Mouse (Mus musculus) heart, postnatal 0 days (tissue): Measurements from ENCODE around the gene 1700011L22Rik. TPM values are rescaled to one million over a fixed set of nuclear protein-coding genes. Genes with fewer than 3 reads are reported as not detected.

ENCODE experiments used
- ATAC-seq: fragments of 200-750 bp; cut with Nextera tagmentation; 2 replicates; pipeline ENCODE4 v1.8.0; 2017; ENCODE audit warnings: low read depth, moderate number of reproducible peaks, moderate library complexity; ENCODE audit not compliant: insufficient read depth
- DNase-seq: peaks from one replicate; pipeline ENCODE4 v3.0.0-alpha.2; 2016; ENCODE audit warnings: low spot score
- H3K27ac ChIP-seq: fragments of 300-500 bp; sonication (generic); 2 replicates; pipeline ENCODE4 v1.5.1; 2014; ENCODE audit warnings: low read depth, mild to moderate bottlenecking
- H3K27me3 ChIP-seq: fragments of 300-500 bp; sonication (generic); 2 replicates; pipeline ENCODE4 v1.6.1; 2014; ENCODE audit warnings: low read length, mixed read lengths; ENCODE audit not compliant: control insufficient read depth, insufficient read depth
- H3K36me3 ChIP-seq: fragments of 300-500 bp; sonication (generic); replicated peaks from 2 replicates; pipeline ENCODE4 v1.6.1; 2014; ENCODE audit warnings: low read length, mixed read lengths; ENCODE audit not compliant: control insufficient read depth, insufficient read depth
- H3K4me1 ChIP-seq: fragments of 300-500 bp; sonication (generic); 2 replicates; pipeline ENCODE4 v1.6.1; 2014; ENCODE audit warnings: antibody characterized with exemption; ENCODE audit not compliant: control insufficient read depth, insufficient read depth
- H3K4me2 ChIP-seq: fragments of 300-500 bp; sonication (generic); 2 replicates; pipeline ENCODE4 v1.6.1; 2014; ENCODE audit warnings: low read depth, mild to moderate bottlenecking, low read length, moderate library complexity
- H3K4me3 ChIP-seq: fragments of 300-500 bp; sonication (generic); 2 replicates; pipeline ENCODE4 v1.5.1; 2014; ENCODE audit warnings: low read depth, low read length
- H3K9ac ChIP-seq: fragments of 300-500 bp; sonication (generic); replicated peaks from 2 replicates; pipeline ENCODE4 v1.6.1; 2014; ENCODE audit warnings: low read depth, low read length, mixed read lengths
- H3K9me3 ChIP-seq: fragments of 300-500 bp; sonication (generic); replicated peaks from 2 replicates; pipeline ENCODE4 v1.6.1; 2016; ENCODE audit warnings: low read length; ENCODE audit not compliant: control insufficient read depth
- CTCF ChIP-seq: IDR thresholded peaks from 2 replicates; pipeline ENCODE4 v1.5.1; 2016; ENCODE audit warnings: antibody characterized with exemption, control low read depth, low read depth
- EP300 ChIP-seq: IDR thresholded peaks from 2 replicates; pipeline ENCODE4 v1.6.1; 2016; ENCODE audit warnings: antibody characterized with exemption, low read depth
- WGBS: fragments of 180-500 bp; shearing (Covaris S2); extraction: QIAGEN DNeasy Blood & Tissue Kit; methylation state at CpG from one replicate; pipeline ENCODE4 v1.1.7; 2014; 5-methylcytosine and 5-hydroxymethylcytosine counted together
- polyA plus RNA-seq: library from polyadenylated mRNA; unstranded; fragments of >200 nt; fragmentation: Nextera tagmentation; extraction: Ambion mirVana; gene quantifications from 2 replicates; pipeline ENCODE4 v1.2.1, GENCODE M21; 2015
- total RNA-seq: library from RNA; depleted of rRNA; stranded (reverse); fragments of >200 nt; gene quantifications from 2 replicates; pipeline ENCODE4 v1.2.3, GENCODE M21; 2014; ENCODE audit warnings: low replicate concordance

Gene 1700011L22Rik
- total and polyA plus RNA-seq, 2 experiments from 2014 or later = 0.12 TPM; not detected in 1

DNA sequence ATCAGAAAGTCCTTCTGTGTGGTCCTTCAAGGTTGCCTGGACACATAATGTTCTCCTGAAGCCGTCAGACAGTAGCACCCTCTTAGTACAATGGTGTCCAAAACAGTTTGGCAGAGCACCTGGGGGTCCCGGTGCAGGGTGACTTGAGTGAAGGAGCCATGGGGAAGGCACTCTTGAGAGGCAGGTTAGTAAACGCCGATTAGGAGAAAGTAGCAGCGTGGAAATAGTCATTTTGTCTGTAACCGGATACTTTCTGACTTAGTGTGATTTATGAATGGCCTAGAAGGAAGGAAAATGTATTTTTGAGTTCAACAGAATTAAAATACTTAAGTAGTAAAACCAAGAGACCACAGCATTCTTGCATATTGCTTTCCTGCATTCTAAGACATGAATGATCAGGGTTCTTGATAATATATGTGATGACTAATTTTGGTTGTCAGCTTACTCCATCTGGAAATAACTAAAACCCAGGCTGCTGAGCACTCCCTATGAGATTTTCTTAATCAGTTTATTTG is 33.1 kb upstream of the 1700011L22Rik start:
- no peak overlapping the region for H3K4me2 ChIP-seq
- 92% methylated on average over 6 of the region's 6 CpGs for WGBS
- H3K27me3 ChIP-seq = no peaks in the 10 kb centered on the region
- peaks cover 29% of the 10 kb centered on the region for H3K36me3 ChIP-seq
- no peaks in the 10 kb centered on the region for H3K9me3 ChIP-seq
- H3K4me1 ChIP-seq = 0 out of 2 replicates have a peak, but pooled peaks cover 4% of the 10 kb centered on the region
- no peak overlapping the region for H3K4me3 ChIP-seq
- no peak overlapping the region for H3K9ac ChIP-seq
- no peak overlapping the region for H3K27ac ChIP-seq
- no peak for TF ChIP-seq EP300
- no peak for TF ChIP-seq CTCF
- DNase-seq = no peak
- no peak for ATAC-seq

DNA sequence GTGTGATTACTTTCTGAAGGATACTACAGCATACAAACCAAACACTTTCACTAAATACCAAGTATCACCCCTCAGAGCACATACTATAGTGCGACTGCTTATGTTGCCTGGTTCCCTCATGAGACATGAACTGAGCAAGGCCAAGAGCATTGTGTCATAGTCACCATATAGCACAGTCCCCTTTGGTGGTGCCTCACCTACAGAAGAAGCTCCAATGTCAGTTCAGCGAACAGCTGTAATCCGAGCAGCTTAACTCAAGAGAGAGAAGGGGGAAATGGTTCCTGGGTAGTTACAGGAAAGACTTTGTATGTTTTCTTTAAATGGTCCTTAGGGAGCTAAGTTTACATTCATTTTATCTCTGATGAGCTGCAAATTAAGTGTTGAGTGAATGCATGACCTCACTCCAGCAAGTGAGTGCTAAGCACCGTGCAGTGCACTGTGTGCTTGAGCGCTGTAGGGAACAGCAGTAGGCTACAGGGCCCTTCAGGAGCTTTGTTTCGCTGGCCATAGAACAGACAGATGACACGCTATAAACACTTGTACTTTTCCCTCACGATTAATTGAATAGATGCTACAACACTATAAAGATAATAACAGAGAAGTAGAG is 29.0 kb upstream of the 1700011L22Rik start:
- Histone ChIP-seq H3K36me3 (peaks cover 25% of the 10 kb centered on the region; the same call in 1 of the 2 replicates), H3K4me2 (no peak overlapping the region), H3K27ac (no peak overlapping the region), H3K9me3 (no peaks in the 10 kb centered on the region), H3K27me3 (no peaks in the 10 kb centered on the region), H3K9ac (no peak overlapping the region), H3K4me3 (no peak overlapping the region), H3K4me1 (peaks cover 11% of the 10 kb centered on the region; the same call in 1 of the 2 replicates)
- DNase-seq (no peak), ATAC-seq (no peak)
- 50% methylated on average over 8 of the region's 8 CpGs for WGBS
- TF ChIP-seq CTCF (no peak), EP300 (no peak)

DNA sequence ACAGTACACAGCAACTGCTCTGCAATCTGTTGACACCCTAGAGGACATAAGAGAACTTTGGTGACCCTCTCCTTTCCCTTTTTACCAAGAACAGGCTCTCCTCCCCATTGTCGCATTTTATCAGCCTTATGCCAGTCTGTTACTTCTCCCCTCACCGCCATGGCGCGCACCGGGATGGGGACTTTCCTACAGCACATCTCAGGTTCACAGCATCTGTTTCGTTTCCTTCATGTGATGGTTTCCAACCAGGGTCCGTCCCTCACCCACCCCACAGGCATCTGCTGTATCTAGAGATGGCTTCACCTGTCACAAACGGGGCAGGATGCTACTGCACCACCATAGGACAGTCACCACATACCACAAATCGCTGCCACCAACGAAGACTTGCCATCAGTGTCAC is 26.6 kb upstream of the 1700011L22Rik start:
- DNase-seq (no peak), ATAC-seq (no peak)
- Histone ChIP-seq H3K36me3 (peaks cover 31% of the 10 kb centered on the region), H3K4me3 (no peak overlapping the region), H3K9ac (no peak overlapping the region), H3K9me3 (no peaks in the 10 kb centered on the region), H3K27ac (0 out of 2 replicates have a peak overlapping the region, but pooled peaks have one; percentile 32), H3K4me1 (peaks cover 11% of the 10 kb centered on the region; the same call in 1 of the 2 replicates), H3K27me3 (no peaks in the 10 kb centered on the region), H3K4me2 (no peak overlapping the region)
- no peak for TF ChIP-seq CTCF
- TF ChIP-seq EP300 = no peak
- 92% methylated on average over 10 of the region's 10 CpGs for WGBS

DNA sequence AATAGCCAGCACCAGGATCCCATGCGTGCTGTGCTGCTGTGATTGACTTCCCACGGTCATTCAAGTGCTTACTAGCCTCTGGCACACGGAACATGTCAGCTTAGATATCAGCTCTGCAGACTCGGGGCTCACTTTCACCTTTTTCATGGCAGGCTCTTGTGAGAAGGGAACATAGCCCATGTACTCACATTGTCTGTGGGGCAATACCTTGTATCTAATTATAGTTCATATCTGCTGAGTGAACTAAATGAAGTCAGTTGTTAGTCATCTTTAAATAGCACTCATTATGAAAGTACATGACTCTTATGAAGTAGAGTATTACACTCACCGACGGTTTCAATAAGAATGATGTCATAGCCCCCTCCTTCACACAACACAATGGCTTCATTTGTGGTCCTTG is 25.4 kb upstream of the 1700011L22Rik start:
- peak; percentile 81 for ATAC-seq
- DNase-seq = peak; percentile 61
- Histone ChIP-seq H3K36me3 (peaks cover 34% of the 10 kb centered on the region), H3K9me3 (no peaks in the 10 kb centered on the region), H3K27ac (peak overlapping the region; percentile 32), H3K4me1 (peaks cover 11% of the 10 kb centered on the region; the same call in 1 of the 2 replicates), H3K4me3 (no peak overlapping the region), H3K4me2 (no peak overlapping the region), H3K9ac (no peak overlapping the region), H3K27me3 (no peaks in the 10 kb centered on the region)
- TF ChIP-seq CTCF = no peak
- TF ChIP-seq EP300 = no peak
- 26% methylated on average over 6 of the region's 6 CpGs for WGBS

DNA sequence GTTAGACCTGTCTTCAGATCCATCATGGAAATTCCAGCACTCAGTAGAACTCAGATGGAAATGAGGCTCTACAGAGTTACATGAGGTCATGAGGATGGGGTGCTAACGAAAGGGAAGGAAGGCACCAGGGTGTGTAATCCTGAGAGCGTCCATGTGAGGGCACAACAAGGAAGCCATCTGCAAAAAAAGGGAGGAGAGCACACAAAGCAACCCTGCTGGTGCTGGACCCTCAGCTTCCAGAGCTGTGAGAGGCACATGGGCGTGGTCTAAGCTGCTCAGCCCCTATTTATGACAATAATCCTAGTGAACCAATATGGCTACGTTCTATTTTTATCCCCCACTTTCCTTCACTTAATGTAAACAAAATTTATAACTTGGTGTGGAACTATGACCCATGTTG is 24.3 kb upstream of the 1700011L22Rik start:
- H3K9me3 ChIP-seq = no peaks in the 10 kb centered on the region
- H3K27me3 ChIP-seq = no peaks in the 10 kb centered on the region
- DNase-seq (no peak), ATAC-seq (no peak)
- TF ChIP-seq CTCF = no peak
- TF ChIP-seq EP300 = no peak
- WGBS = 74% methylated on average over 4 of the region's 4 CpGs
- no peak overlapping the region for H3K9ac ChIP-seq
- no peak overlapping the region for H3K4me3 ChIP-seq
- H3K27ac ChIP-seq = no peak overlapping the region
- H3K4me2 ChIP-seq = no peak overlapping the region
- H3K4me1 ChIP-seq = peaks cover 9% of the 10 kb centered on the region; the same call in 1 of the 2 replicates
- H3K36me3 ChIP-seq = peaks cover 41% of the 10 kb centered on the region

DNA sequence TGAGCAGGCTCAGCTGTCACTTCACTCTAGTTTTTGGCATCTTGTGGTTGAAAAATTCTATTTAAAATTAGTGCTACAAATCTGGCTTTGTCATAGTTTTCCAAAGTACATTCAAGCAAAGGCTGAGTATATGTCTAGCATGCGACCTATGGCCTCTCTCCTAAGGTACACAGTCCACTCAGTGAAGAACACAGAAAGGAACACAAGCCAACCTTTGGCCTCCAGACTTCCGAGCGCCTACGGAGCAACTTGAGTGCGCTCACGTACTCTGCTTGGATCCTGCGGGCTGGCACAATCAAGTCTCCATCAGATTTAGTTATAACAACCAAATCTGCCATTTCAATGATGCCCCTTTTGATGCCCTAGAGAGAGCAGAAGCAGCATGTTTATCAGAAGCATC is 20.6 kb upstream of the 1700011L22Rik start:
- DNase-seq (no peak), ATAC-seq (no peak)
- WGBS = 93% methylated on average over 7 of the region's 7 CpGs
- Histone ChIP-seq H3K4me3 (no peak overlapping the region), H3K4me1 (peaks cover under 1% of the 10 kb centered on the region; the same call in 1 of the 2 replicates), H3K9ac (no peak overlapping the region), H3K9me3 (no peaks in the 10 kb centered on the region), H3K27ac (no peak overlapping the region), H3K36me3 (peaks cover 48% of the 10 kb centered on the region), H3K4me2 (no peak overlapping the region), H3K27me3 (no peaks in the 10 kb centered on the region)
- TF ChIP-seq EP300 (no peak), CTCF (no peak)
